Mouse (Mus musculus) hindbrain, embryonic 13.5 days (tissue): ENCODE measurements around the gene Bcl2l13. TPM values are rescaled to one million over a fixed set of nuclear protein-coding genes. Genes with fewer than 3 reads are reported as not detected.

Source experiments
- ATAC-seq: fragments of 200-750 bp; cut with Nextera tagmentation; 2 replicates; pipeline ENCODE4 v1.8.0; 2017; ENCODE audit warnings: moderate TSS enrichment; ENCODE audit not compliant: low FRiP score
- H3K27ac ChIP-seq: fragments of 300-500 bp; sonication (generic); 2 replicates; pipeline ENCODE4 v1.5.1; 2015; ENCODE audit warnings: inconsistent platforms, mild to moderate bottlenecking, moderate library complexity
- H3K27me3 ChIP-seq: fragments of 300-500 bp; sonication (generic); 2 replicates; pipeline ENCODE4 v1.6.1; 2015; ENCODE audit warnings: mild to moderate bottlenecking, inconsistent platforms
- H3K36me3 ChIP-seq: fragments of 300-500 bp; sonication (generic); 2 replicates; pipeline ENCODE4 v1.6.1; 2015; ENCODE audit warnings: mild to moderate bottlenecking, inconsistent platforms
- H3K4me1 ChIP-seq: fragments of 300-500 bp; sonication (generic); replicated peaks from 2 replicates; pipeline ENCODE4 v1.6.1; 2015; ENCODE audit warnings: inconsistent platforms
- H3K4me2 ChIP-seq: fragments of 300-500 bp; sonication (generic); 2 replicates; pipeline ENCODE4 v1.6.1; 2015; ENCODE audit warnings: inconsistent platforms, mild to moderate bottlenecking, moderate library complexity
- H3K4me3 ChIP-seq: fragments of 300-500 bp; sonication (generic); 2 replicates; pipeline ENCODE4 v1.5.1; 2015; ENCODE audit warnings: mild to moderate bottlenecking, inconsistent platforms
- H3K9ac ChIP-seq: fragments of 300-500 bp; sonication (generic); 2 replicates; pipeline ENCODE4 v1.6.1; 2015; ENCODE audit warnings: mild to moderate bottlenecking, inconsistent platforms
- H3K9me3 ChIP-seq: fragments of 300-500 bp; sonication (generic); 2 replicates; pipeline ENCODE4 v1.6.1; 2016; ENCODE audit warnings: inconsistent platforms
- WGBS: fragments of 180-500 bp; shearing (Covaris S2); methylation state at CpG from one replicate; pipeline ENCODE4 v1.1.7; 2015; 5-methylcytosine and 5-hydroxymethylcytosine counted together
- polyA plus RNA-seq: library from polyadenylated mRNA; unstranded; fragments of >200 nt; fragmentation: Nextera tagmentation; extraction: Ambion mirVana; gene quantifications from 2 replicates; pipeline ENCODE4 v1.2.1, GENCODE M21; 2015

Gene Bcl2l13
- polyA plus RNA-seq, 1 experiment from 2014 or later, result 29.4 TPM

DNA sequence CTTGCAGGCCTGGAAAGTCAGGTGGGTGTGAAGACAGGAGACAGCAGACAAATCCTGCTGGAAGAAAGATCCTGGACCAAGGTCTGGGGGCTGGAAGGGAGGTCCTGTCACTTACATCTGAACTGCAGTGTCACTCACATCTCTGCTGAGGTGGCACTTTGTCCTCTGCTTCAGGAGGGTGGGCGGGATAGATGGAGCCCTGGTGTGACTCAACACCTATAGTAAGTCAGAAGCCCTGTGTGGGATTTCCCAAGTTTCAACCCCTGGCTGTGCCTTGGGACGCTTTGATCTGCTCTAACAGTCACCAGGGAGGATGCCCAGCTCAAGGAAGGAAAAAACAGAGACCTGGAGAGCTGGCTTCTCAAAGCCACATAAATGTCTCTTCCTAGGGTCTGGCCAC lies 90.9 kb downstream of the Bcl2l13 start:
- H3K36me3 ChIP-seq, result peaks cover 20% of the 10 kb centered on the region
- no peak overlapping the region for H3K27ac ChIP-seq
- H3K27me3 ChIP-seq, result no peaks in the 10 kb centered on the region
- H3K9ac ChIP-seq, result no peak overlapping the region
- H3K4me2 ChIP-seq, result no peak overlapping the region
- no peak overlapping the region for H3K4me3 ChIP-seq
- H3K9me3 ChIP-seq, result no peaks in the 10 kb centered on the region
- WGBS, result 60% methylated on average over 2 of the region's 2 CpGs
- no peak for ATAC-seq
- H3K4me1 ChIP-seq, result no peaks in the 10 kb centered on the region

DNA sequence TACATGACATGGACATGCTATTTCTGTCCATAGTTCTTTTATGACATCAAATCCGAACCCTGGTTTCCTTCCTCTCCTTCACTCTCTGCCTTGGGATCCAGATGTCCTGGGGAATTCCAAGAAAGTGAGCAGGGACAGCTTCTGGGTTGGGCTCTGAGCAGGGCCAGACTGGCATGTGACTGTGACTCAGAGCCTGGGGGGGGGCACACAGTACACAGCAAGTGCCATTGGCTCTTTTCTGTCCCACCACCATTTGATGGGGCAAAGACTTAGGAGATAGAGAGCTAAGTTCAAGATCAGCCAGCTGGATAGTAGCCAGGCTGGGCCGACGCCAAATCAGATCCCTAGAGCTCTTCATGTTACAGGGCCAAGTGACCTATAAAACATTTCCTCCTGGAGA lies 91.8 kb downstream of the Bcl2l13 start:
- H3K9ac ChIP-seq, result no peak overlapping the region
- H3K4me1 ChIP-seq, result no peaks in the 10 kb centered on the region
- H3K27me3 ChIP-seq, result no peaks in the 10 kb centered on the region
- no peak overlapping the region for H3K27ac ChIP-seq
- H3K4me3 ChIP-seq, result no peak overlapping the region
- no peak overlapping the region for H3K4me2 ChIP-seq
- H3K36me3 ChIP-seq, result peaks cover 29% of the 10 kb centered on the region
- WGBS, result 81% methylated on average over 3 of the region's 3 CpGs
- no peak for ATAC-seq
- H3K9me3 ChIP-seq, result no peaks in the 10 kb centered on the region

DNA sequence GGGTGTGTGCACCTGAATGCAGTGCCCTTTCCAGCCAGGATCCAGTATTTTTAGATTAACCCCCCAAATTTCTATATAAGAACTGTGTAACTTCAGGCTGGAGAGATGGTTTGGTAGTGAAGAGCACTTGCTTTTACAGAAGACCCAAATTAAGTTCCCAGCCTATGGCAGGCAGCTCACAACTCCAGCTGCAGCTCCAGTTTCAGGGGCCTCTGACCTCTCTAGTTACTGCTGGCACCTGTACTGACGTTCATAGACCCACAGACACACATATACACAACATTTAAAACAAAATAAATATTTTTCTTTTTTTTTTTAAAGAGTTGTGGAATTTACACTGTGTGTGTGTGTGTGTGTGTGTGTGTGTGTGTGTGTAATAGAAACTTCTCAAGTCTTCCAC lies 93.4 kb downstream of the Bcl2l13 start:
- no peaks in the 10 kb centered on the region for H3K4me1 ChIP-seq
- no peaks in the 10 kb centered on the region for H3K27me3 ChIP-seq
- H3K27ac ChIP-seq, result no peak overlapping the region
- no peak overlapping the region for H3K4me3 ChIP-seq
- no peaks in the 10 kb centered on the region for H3K9me3 ChIP-seq
- no peak overlapping the region for H3K4me2 ChIP-seq
- H3K36me3 ChIP-seq, result peaks cover 45% of the 10 kb centered on the region
- ATAC-seq, result no peak
- no peak overlapping the region for H3K9ac ChIP-seq
- 78% methylated on average over 1 of the region's 1 CpGs for WGBS

DNA sequence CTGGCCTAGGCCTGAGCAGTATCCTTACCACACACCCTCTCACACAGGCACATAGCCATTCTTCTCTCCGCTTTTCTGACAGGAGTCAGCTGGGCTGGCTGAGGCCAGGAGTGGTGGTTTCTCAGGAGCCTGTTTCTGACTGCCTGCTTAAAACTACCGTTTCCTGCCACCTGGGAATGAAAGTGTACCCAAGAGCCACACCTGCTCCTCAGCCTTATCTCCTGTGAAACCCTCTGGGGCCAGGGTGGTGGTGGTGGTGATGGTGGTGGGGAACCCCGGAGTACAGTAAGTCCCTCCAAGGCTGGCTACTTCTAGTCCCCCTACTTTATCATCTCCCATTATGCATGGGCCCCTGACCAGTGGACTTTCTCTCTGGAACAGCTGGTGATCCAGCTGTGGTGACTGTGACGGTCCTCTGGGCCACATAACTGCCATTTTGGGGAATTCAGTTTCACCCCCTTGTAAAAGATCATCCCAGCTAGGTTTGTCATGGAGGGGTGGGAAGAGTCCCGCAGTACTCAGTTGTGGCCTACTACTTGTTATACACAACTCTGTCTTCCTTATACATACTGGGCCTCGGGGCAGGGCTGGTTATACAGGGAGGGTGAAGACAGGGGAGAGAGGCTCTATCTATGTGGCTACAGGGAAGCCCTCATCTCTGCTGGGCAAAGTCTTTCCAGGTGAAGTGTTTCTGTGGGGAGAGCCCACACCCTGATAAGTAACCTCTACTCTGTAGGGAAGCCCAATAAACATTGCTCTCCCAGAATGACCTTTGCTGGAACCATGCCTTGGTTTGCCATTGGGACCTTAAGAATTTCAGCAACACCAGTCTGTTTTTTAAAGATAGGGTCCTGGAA lies 94.7 kb downstream of the Bcl2l13 start:
- no peaks in the 10 kb centered on the region for H3K27me3 ChIP-seq
- no peak overlapping the region for H3K9ac ChIP-seq
- no peak overlapping the region for H3K4me3 ChIP-seq
- H3K27ac ChIP-seq, result no peak overlapping the region
- H3K4me1 ChIP-seq, result no peaks in the 10 kb centered on the region
- H3K4me2 ChIP-seq, result no peak overlapping the region
- no peaks in the 10 kb centered on the region for H3K9me3 ChIP-seq
- H3K36me3 ChIP-seq, result peaks cover 56% of the 10 kb centered on the region
- 94% methylated on average over 6 of the region's 6 CpGs for WGBS
- ATAC-seq, result no peak

DNA sequence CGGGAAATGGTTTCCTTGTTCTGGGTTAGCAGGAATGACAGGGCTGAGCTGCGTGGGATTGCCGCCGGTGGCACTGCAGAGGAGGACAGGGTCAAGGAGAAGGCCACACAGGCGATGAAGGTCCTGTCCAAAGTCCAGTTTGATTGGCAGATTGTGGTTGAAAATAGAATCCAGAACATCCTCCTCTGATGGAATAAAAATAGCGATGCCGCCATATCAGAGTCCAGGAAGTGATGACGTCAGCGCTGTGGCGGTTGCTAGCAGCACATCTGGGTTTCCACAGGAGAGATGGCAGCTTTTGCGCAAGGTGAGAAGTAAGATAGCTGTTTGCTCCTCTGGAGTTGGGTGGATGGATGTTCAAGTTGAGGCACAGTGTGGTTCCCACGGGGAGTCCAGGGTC lies 96.6 kb downstream of the Bcl2l13 start:
- ATAC-seq, result no peak
- peaks cover 64% of the 10 kb centered on the region for H3K36me3 ChIP-seq

DNA sequence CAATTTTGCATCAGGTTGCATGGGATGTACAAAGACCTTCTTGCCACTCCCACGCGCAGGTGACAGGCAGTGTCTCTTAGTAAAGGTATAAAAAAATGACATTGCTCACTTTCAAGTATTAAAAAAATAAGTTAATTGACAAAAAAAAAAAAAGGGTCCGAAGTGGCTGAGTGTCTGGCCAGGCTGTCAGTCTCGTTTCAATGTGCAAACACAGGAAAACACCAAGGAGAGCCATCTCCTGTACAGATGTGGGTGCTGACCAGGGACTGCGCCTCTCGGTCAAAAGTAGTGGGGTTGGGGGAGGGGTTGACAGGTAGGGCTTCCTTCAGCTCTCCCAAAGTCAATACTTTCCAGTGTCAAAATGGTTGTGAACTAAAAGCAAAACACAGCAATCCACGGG lies 97.7 kb downstream of the Bcl2l13 start:
- WGBS, result 91% methylated on average over 7 of the region's 7 CpGs

More for the DNA sequence above, 96.6 kb downstream of the Bcl2l13 start:
- Histone ChIP-seq H3K4me1 (no peaks in the 10 kb centered on the region), H3K27me3 (no peaks in the 10 kb centered on the region), H3K9ac (no peak overlapping the region), H3K4me2 (no peak overlapping the region), H3K27ac (no peak overlapping the region), H3K4me3 (no peak overlapping the region), H3K9me3 (no peaks in the 10 kb centered on the region)
- 91% methylated on average over 12 of the region's 12 CpGs for WGBS

DNA sequence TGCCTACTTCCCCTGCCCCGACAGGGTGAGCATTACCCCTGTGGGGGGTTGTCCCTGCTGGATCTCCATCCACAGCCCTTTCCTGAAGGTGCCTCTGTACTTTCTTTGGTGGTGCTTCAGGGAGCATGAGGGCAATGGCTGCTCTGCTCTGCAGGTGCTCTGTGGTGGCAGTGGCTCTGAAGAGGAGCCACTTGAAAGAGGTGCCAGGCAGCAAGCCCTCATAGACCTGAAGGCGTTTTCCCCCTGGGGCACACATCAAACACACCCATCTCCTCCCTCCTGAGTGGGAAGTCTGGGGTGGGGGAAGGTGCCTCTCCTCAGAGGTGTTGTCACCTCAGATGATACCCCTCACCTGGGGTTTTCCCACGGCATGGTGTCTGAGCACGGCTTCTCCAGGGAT lies 98.2 kb downstream of the Bcl2l13 start:
- Histone ChIP-seq H3K27ac (no peak overlapping the region), H3K9me3 (no peaks in the 10 kb centered on the region), H3K36me3 (peaks cover 60% of the 10 kb centered on the region), H3K9ac (no peak overlapping the region), H3K4me1 (no peaks in the 10 kb centered on the region), H3K4me3 (no peak overlapping the region), H3K27me3 (no peaks in the 10 kb centered on the region), H3K4me2 (no peak overlapping the region)
- 87% methylated on average over 4 of the region's 4 CpGs for WGBS
- no peak for ATAC-seq

More for the DNA sequence above, 97.7 kb downstream of the Bcl2l13 start:
- Histone ChIP-seq H3K4me3 (no peak overlapping the region), H3K27ac (no peak overlapping the region), H3K4me1 (no peaks in the 10 kb centered on the region), H3K9me3 (no peaks in the 10 kb centered on the region), H3K36me3 (peaks cover 61% of the 10 kb centered on the region), H3K27me3 (no peaks in the 10 kb centered on the region), H3K9ac (no peak overlapping the region), H3K4me2 (no peak overlapping the region)
- no peak for ATAC-seq

DNA sequence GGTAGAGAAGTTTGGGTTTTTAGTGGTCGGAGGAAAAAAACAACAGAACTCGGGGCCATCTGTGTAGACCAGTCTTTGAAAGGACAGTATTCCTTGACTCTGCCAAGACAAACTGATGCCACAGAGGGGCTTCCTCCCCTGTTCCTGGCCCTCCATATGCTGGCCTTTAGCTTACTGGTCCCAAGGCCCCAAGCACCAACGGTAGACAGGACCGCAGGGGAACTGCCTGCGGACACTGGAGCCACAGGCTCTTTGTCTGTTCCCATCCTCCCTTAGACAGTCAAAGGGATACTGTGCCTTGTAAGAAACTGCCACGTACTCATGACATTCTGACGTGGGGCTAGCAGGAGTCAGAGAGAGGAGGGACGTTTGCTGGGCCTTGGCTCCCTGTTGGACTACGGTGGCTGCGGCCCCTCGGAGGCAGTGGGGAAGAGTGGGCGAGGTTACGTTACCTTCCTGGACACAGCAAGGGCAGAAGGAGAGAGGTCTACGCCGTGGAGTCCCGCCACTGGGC lies 101.1 kb downstream of the Bcl2l13 start:
- ATAC-seq, result no peak
- no peak overlapping the region for H3K4me3 ChIP-seq
- no peaks in the 10 kb centered on the region for H3K27me3 ChIP-seq
- peaks cover 53% of the 10 kb centered on the region for H3K36me3 ChIP-seq
- H3K4me1 ChIP-seq, result no peaks in the 10 kb centered on the region
- 83% methylated on average over 16 of the region's 16 CpGs for WGBS
- H3K9ac ChIP-seq, result no peak overlapping the region
- H3K4me2 ChIP-seq, result no peak overlapping the region
- no peaks in the 10 kb centered on the region for H3K9me3 ChIP-seq
- no peak overlapping the region for H3K27ac ChIP-seq

DNA sequence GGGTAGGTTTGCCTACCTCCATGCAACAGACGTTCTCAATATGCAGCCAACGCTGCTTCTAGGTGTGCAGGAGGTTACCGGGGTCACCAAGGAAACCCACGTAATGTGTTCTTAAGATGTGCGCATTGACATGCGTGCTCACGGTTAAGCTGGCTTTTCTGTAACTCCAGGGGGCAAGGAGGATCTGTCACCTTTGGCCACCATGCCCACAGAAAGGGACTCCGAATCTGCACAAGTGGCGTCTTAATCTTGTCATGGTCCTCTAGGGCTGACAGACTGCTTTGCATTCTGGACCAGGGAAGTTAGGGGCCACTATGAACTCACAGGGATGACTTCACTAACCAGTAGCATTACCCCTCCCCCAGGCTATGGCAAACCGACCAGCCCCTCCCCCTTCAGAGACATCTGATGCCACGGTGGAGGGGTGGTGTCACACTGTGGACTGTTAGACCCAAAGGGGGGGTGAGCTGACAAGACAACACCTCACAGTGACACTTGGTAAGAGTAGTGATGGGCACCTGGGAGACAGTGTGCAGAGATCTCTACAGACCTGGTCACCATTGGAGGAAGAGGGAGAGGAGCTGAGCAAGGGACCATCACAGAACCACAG lies 102.1 kb downstream of the Bcl2l13 start:
- ATAC-seq, result no peak
- Histone ChIP-seq H3K4me1 (no peaks in the 10 kb centered on the region), H3K9ac (no peak overlapping the region), H3K4me2 (no peak overlapping the region), H3K4me3 (no peak overlapping the region), H3K36me3 (peaks cover 43% of the 10 kb centered on the region), H3K9me3 (no peaks in the 10 kb centered on the region), H3K27me3 (no peaks in the 10 kb centered on the region), H3K27ac (no peak overlapping the region)
- 87% methylated on average over 11 of the region's 11 CpGs for WGBS

DNA sequence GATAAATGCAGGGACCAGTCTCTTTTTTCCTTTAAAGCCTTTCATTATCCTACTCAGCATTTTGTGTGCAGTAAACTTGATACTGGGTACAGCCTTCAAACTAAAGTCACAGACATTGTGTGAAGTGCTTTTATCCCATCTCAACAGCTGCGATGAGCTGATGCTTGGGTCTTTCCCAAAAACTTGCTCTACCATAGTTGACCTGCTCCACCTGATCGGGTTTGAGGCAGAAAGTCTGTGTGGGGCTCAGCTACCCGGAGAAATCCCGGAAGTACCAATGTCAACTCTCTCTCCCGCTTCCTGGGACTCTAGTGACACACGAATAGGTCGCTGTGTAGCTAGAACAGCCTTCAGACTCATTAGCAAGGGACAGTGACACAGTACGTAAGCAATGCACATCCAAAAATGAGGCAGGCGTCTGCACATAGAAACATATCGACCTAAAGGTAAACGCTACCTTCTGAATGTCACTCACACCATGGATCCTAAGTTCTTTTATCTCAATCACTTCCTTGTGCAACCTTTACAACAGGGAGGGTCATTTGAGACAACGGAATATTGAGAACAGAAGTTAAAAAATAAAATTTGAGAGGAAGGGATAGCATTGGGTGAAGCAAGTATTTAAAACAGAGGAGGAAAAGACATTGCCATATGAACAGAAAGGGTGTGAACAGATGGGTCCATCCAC lies 102.9 kb downstream of the Bcl2l13 start:
- Histone ChIP-seq H3K9ac (no peak overlapping the region), H3K4me2 (no peak overlapping the region), H3K27me3 (no peaks in the 10 kb centered on the region), H3K4me1 (no peaks in the 10 kb centered on the region), H3K4me3 (no peak overlapping the region), H3K36me3 (peaks cover 43% of the 10 kb centered on the region), H3K9me3 (no peaks in the 10 kb centered on the region), H3K27ac (no peak overlapping the region)
- 93% methylated on average over 12 of the region's 12 CpGs for WGBS
- no peak for ATAC-seq

DNA sequence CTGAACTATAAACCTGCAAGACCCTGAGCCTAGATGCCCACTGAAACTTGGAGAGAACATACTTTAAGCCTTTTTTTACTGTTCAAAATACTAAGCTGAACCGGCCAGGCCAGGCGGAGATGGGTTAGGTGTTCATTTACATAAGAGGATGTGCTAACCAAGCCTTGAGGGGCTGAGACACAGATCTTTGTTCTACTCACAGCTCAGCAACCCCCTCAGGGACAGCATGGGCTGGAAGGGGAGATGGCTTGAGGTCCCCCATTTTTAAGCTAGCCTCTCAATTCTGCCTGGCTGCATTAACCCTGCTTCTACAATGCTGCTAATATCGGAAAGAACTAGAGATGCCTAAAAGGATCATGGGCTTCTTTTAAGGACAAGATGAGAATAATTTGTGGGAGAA lies 103.8 kb downstream of the Bcl2l13 start:
- WGBS, result 83% methylated on average over 3 of the region's 3 CpGs
- Histone ChIP-seq H3K27me3 (no peaks in the 10 kb centered on the region), H3K4me2 (no peak overlapping the region), H3K4me1 (no peaks in the 10 kb centered on the region), H3K36me3 (peaks cover 39% of the 10 kb centered on the region), H3K9me3 (no peaks in the 10 kb centered on the region), H3K9ac (no peak overlapping the region), H3K27ac (no peak overlapping the region), H3K4me3 (no peak overlapping the region)
- ATAC-seq, result no peak

DNA sequence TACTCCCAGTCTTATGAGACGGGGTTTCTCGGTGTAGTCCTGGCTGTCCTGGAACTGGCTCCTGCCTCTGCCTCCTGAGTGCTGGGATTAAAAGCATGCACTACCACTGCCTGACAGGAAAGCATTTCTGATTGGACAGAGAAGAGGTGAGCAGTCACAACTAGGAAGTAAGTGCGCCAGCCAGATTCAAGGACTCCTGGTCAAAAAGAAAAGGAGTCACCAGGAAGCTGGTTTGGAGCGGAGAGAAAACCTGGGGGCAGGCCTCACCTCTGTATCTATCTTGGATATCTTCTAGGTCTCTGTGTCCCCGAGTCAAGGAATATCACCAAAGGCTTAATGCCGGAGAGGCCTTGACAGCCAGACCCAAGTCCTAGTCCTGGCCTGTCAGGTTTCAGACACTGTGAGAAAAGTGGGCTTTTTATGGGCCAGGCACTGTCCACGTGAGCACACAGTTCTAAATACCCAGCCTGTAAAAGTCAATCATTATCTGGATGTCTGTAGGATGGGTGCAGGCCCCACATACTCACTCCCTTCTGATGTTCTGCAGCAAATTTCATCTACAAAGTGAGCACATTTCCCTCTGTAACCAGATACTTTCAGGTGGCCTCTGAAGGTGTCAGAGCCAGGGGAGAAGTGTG lies 104.6 kb downstream of the Bcl2l13 start:
- peak overlapping the region; percentile 8; the same call in 1 of the 2 replicates for H3K9ac ChIP-seq
- no peak for ATAC-seq
- 89% methylated on average over 7 of the region's 7 CpGs for WGBS

More for the DNA sequence above, 104.6 kb downstream of the Bcl2l13 start:
- no peak overlapping the region for H3K27ac ChIP-seq
- H3K4me1 ChIP-seq, result no peaks in the 10 kb centered on the region
- H3K9me3 ChIP-seq, result no peaks in the 10 kb centered on the region
- no peaks in the 10 kb centered on the region for H3K27me3 ChIP-seq
- H3K4me2 ChIP-seq, result no peak overlapping the region
- H3K4me3 ChIP-seq, result no peak overlapping the region
- H3K36me3 ChIP-seq, result peaks cover 35% of the 10 kb centered on the region
